ENCODE assay signal across 29 mouse cellular contexts in the genomic region with DNA sequence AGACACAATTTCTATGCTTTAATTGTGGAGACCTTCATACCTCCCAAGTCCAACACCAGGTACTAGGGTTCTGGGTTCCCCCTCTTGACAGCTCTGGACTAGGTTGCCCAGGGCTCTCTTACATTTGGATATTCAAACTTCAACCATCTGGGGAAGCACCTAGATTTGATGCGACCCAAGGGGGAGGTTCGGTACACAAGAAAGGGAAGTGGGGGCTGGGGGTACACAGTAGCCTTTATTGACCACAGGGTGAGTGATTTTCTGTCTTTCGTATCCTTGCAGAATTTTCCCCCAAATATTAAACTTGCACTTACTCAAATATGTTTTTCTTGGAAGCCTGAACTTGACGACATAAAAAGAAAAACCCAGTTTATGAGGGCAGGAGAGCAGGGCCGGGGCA. TPM values are rescaled to one million over a fixed set of nuclear protein-coding genes. Genes with fewer than 3 reads are reported as not detected.
DNase-seq lines count a peak whose midpoint lies in the region; ATAC-seq and TF ChIP-seq lines count a peak whose summit lies in the region.
"Had no signal": no experiment of that assay in that cellular context is flagged by ENCODE, and none has a peak within 500 bp of the region (broad histone marks: within the 10 kb centered on the region; RNA-seq: fewer than 3 reads in every experiment).

No protein-coding gene starts in this region.

- TF ChIP-seq RAD21 in CH12.LX (IDR thresholded peaks at IDR 0.05; ENCODE audit: low read depth, low read length) = no peak

- peak; percentile 16 for DNase-seq in CH12.LX (ENCODE audit: extremely low read depth)
- DNase-seq in embryo, embryonic 11 days = peak; percentile 28
- no peak for DNase-seq in gastrocnemius, adult 8-10 months (ENCODE audit: low spot score in 2 of 2)
- DNase-seq in gastrocnemius, postnatal 25 days = no peak
- DNase-seq: adrenal gland, adult 2 months; adrenal gland, postnatal 36 days; B cell, adult 2 months; cerebellum, adult 18-20 months; kidney, adult 8-10 months; kidney, postnatal 4 days; layer of hippocampus, postnatal 36 days; left cerebral cortex, postnatal 4 days; lung, embryonic 14.5 days; lung, postnatal 14 days; thymus, postnatal 4 days had no signal

- TF ChIP-seq EP300 in CH12.LX (IDR thresholded peaks at IDR 0.05; ENCODE audit: low read length) = no peak

- H3K4me2 ChIP-seq in CH12.LX (ENCODE audit: insufficient read depth, low read depth, poor library complexity, severe bottlenecking) = no peak overlapping the region
- peak overlapping the region; percentile 75 for H3K4me2 ChIP-seq in embryonic facial prominence, embryonic 13.5 days
- peak overlapping the region; percentile 55 for H3K4me2 ChIP-seq in limb, embryonic 12.5 days
- H3K4me2 ChIP-seq in liver, embryonic 12.5 days = no peak overlapping the region
- H3K4me2 ChIP-seq: heart, embryonic 15.5 days; hindbrain, embryonic 12.5 days; lung, embryonic 14.5 days; neural tube, embryonic 12.5 days had no signal

- no peaks in the 10 kb centered on the region for H3K79me2 ChIP-seq in CH12.LX (replicated peaks; ENCODE audit: control insufficient read depth, extremely low read depth, insufficient read depth, poor library complexity, severe bottlenecking)

- no peak for ATAC-seq in embryonic facial prominence, embryonic 13.5 days (ENCODE audit: insufficient number of reproducible peaks, insufficient read depth, low FRiP score, low TSS enrichment, low read depth)
- ATAC-seq in limb, embryonic 12.5 days (ENCODE audit: insufficient number of reproducible peaks, insufficient read depth, low FRiP score, low TSS enrichment, low read depth) = no peak
- no peak for ATAC-seq in liver, embryonic 12.5 days
- ATAC-seq: activated CD4-positive, CD25-positive, alpha-beta regulatory T cell, adult 4 months; forebrain, embryonic 14.5 days; intestine, embryonic 16.5 days had no signal

- H3K27ac ChIP-seq in CH12.LX (ENCODE audit: insufficient read depth, low read depth) = no peak overlapping the region
- H3K27ac ChIP-seq in embryonic facial prominence, embryonic 13.5 days = peak overlapping the region; percentile 94
- H3K27ac ChIP-seq in limb, embryonic 12.5 days = peak overlapping the region; percentile 65
- no peak overlapping the region for H3K27ac ChIP-seq in liver, embryonic 12.5 days
- H3K27ac ChIP-seq: heart, embryonic 10.5 days; heart, embryonic 15.5 days; hindbrain, embryonic 12.5 days; kidney, postnatal 0 days; liver, embryonic 14.5 days; neural tube, embryonic 12.5 days had no signal

- WGBS in embryonic facial prominence, embryonic 13.5 days = 19% methylated on average over 5 of the region's 5 CpGs
- WGBS in limb, embryonic 12.5 days = 13% methylated on average over 5 of the region's 5 CpGs
- WGBS in liver, embryonic 12.5 days (ENCODE audit: insufficient replicate concordance) = 25% methylated on average over 5 of the region's 5 CpGs

- no peak overlapping the region for H3K4me3 ChIP-seq in CH12.LX (replicated peaks in 1 of 3; ENCODE audit: low read depth in 2 of 3, low read length in 2 of 3, poor library complexity in 1 of 3)
- H3K4me3 ChIP-seq in embryonic facial prominence, embryonic 13.5 days = peak overlapping the region; percentile 92
- H3K4me3 ChIP-seq in limb, embryonic 12.5 days (replicated peaks) = peak overlapping the region; percentile 33
- H3K4me3 ChIP-seq in liver, embryonic 12.5 days = no peak overlapping the region
- H3K4me3 ChIP-seq: heart, embryonic 10.5 days; heart, embryonic 15.5 days; hindbrain, embryonic 12.5 days; myocyte; neural tube, embryonic 12.5 days had no signal

- no peaks in the 10 kb centered on the region for H3K36me3 ChIP-seq in CH12.LX (replicated peaks in 1 of 2; ENCODE audit: control insufficient read depth in 1 of 2, insufficient read depth in 1 of 2, low read length in 1 of 2)
- peaks cover 26% of the 10 kb centered on the region for H3K36me3 ChIP-seq in embryonic facial prominence, embryonic 13.5 days
- H3K36me3 ChIP-seq in limb, embryonic 12.5 days = no peaks in the 10 kb centered on the region
- no peaks in the 10 kb centered on the region for H3K36me3 ChIP-seq in liver, embryonic 12.5 days
- H3K36me3 ChIP-seq: heart, embryonic 10.5 days; heart, embryonic 15.5 days; hindbrain, embryonic 12.5 days; neural tube, embryonic 12.5 days had no signal

- H3K9ac ChIP-seq in CH12.LX (ENCODE audit: insufficient read depth, low read depth) = no peak overlapping the region
- peak overlapping the region; percentile 80 for H3K9ac ChIP-seq in embryonic facial prominence, embryonic 13.5 days
- H3K9ac ChIP-seq in limb, embryonic 12.5 days (replicated peaks) = peak overlapping the region; percentile 42; the same call in 1 of the 2 replicates
- no peak overlapping the region for H3K9ac ChIP-seq in liver, embryonic 12.5 days
- H3K9ac ChIP-seq: heart, embryonic 15.5 days; hindbrain, embryonic 12.5 days; liver, embryonic 14.5 days; lung, embryonic 14.5 days; neural tube, embryonic 12.5 days had no signal

- in situ Hi-C loops in CH12.LX (cut with MboI; ENCODE audit: low pct_ligation_motif_present, low pct_unique_long_range_greater_than_20kb, low sequenced_read_pairs) = no loop called here

- TF ChIP-seq POLR2A in CH12.LX (IDR thresholded peaks at IDR 0.05; ENCODE audit: low read depth, low read length) = no peak

- H3K9me3 ChIP-seq in CH12.LX (replicated peaks; ENCODE audit: low read length) = peaks cover 60% of the 10 kb centered on the region
- no peaks in the 10 kb centered on the region for H3K9me3 ChIP-seq in embryonic facial prominence, embryonic 13.5 days
- no peaks in the 10 kb centered on the region for H3K9me3 ChIP-seq in limb, embryonic 12.5 days
- H3K9me3 ChIP-seq in liver, embryonic 12.5 days (replicated peaks) = no peaks in the 10 kb centered on the region
- H3K9me3 ChIP-seq: heart, embryonic 10.5 days; heart, embryonic 15.5 days; hindbrain, embryonic 12.5 days; neural tube, embryonic 12.5 days had no signal

- no peak for TF ChIP-seq CTCF in CH12.LX (conservative IDR thresholded peaks at IDR 0.05 in 1 of 2, IDR thresholded peaks at IDR 0.05 in 1 of 2; ENCODE audit: low read depth in 2 of 2, low read length in 2 of 2)

- dilution Hi-C loops in CH12.LX (cut with MboI; ENCODE audit: extremely low pct_ligation_motif_present, extremely low pct_unique_long_range_greater_than_20kb, low sequenced_read_pairs) = no loop called here

- peaks cover 0 to 11% of the 10 kb centered on the region in 2 experiments; a peak in 2 of 4 replicates for H3K4me1 ChIP-seq in CH12.LX (ENCODE audit: control insufficient read depth in 1 of 2, insufficient read depth in 2 of 2)
- peaks cover 55% of the 10 kb centered on the region for H3K4me1 ChIP-seq in embryonic facial prominence, embryonic 13.5 days
- H3K4me1 ChIP-seq in limb, embryonic 12.5 days (replicated peaks) = peaks cover 58% of the 10 kb centered on the region
- H3K4me1 ChIP-seq in liver, embryonic 12.5 days = peaks cover 9% of the 10 kb centered on the region

- H3K27me3 ChIP-seq in CH12.LX (replicated peaks) = peaks cover 3% of the 10 kb centered on the region
- peaks cover 63% of the 10 kb centered on the region for H3K27me3 ChIP-seq in embryonic facial prominence, embryonic 13.5 days
- peaks cover 92% of the 10 kb centered on the region for H3K27me3 ChIP-seq in limb, embryonic 12.5 days
- H3K27me3 ChIP-seq in liver, embryonic 12.5 days (replicated peaks) = peaks cover 98% of the 10 kb centered on the region

TF ChIP-seq in CH12.LX, 34 proteins besides CTCF, POLR2A, EP300 and RAD21:
- no peak for TF ChIP-seq GABPA (IDR thresholded peaks at IDR 0.05; ENCODE audit: insufficient replicate concordance, low read depth, low read length)
- TF ChIP-seq ZNF384 (IDR thresholded peaks at IDR 0.05; ENCODE audit: low read depth, low read length) = no peak
- TF ChIP-seq BHLHE40 (IDR thresholded peaks at IDR 0.05; ENCODE audit: low read depth, low read length) = no peak
- TF ChIP-seq KAT2A (IDR thresholded peaks at IDR 0.05; ENCODE audit: insufficient replicate concordance, low read length) = no peak
- TF ChIP-seq ZC3H11A (IDR thresholded peaks at IDR 0.05; ENCODE audit: low read depth, low read length) = no peak
- no peak for TF ChIP-seq TCF12 (IDR thresholded peaks at IDR 0.05; ENCODE audit: low read depth, low read length)
- no peak for TF ChIP-seq SMC3 (IDR thresholded peaks at IDR 0.05; ENCODE audit: low read depth, low read length)
- TF ChIP-seq POLR2AphosphoS2 (IDR thresholded peaks at IDR 0.05; ENCODE audit: low read depth, low read length) = no peak
- no peak for TF ChIP-seq MXI1 (IDR thresholded peaks at IDR 0.05; ENCODE audit: low read depth, low read length)
TF ChIP-seq in CH12.LX: peak in this region for 0.

RNA-seq across cellular contexts. Expression of a gene that starts 4.8 kb away (rescaled TPM):
- total RNA-seq in CH12.LX (2012; rRNA removed) (not detected in 2 replicates), CH12.LX (2014; rRNA removed) (not detected in 2 replicates)
- polyA plus RNA-seq in CH12.LX (2012; ENCODE audit: insufficient read length, low read depth) = not detected in 2 replicates
- polyA plus RNA-seq in embryonic facial prominence, embryonic 13.5 days (2015; fragmentation: Nextera tagmentation; extraction: Ambion mirVana) = 519 and 586 TPM in 2 replicates
- polyA plus RNA-seq in limb, embryonic 12.5 days (2016; fragmentation: Nextera tagmentation; extraction: Ambion mirVana) = 462 and 487 TPM in 2 replicates
- total RNA-seq in gastrocnemius, adult 8-10 months (2022) = 1 to 10 TPM; 1.2 to 1.7 (median 1.4) TPM
- polyA plus RNA-seq in liver, embryonic 12.5 days (2016; fragmentation: Nextera tagmentation; extraction: Ambion mirVana) = 0.51 and 0.63 TPM in 2 replicates
- total RNA-seq in gastrocnemius, postnatal 25 days (2021) = 1 to 10 TPM; 2.7 TPM
- polyA plus RNA-seq: testis, adult 2 months had no signal

Comparison
In these comparisons a context has a peak if more than half of its experiments do, and no peak if none do; other contexts are left out.
1. DNase-seq: peak in CH12.LX (single experiment) and embryo, embryonic 11 days (single experiment); none in gastrocnemius, adult 8-10 months (0 of 2) and gastrocnemius, postnatal 25 days (single experiment).
2. H3K27ac ChIP-seq: peak in embryonic facial prominence, embryonic 13.5 days (single experiment) and limb, embryonic 12.5 days (single experiment); none in CH12.LX (single experiment) and liver, embryonic 12.5 days (single experiment).
3. H3K4me2 ChIP-seq: peak in embryonic facial prominence, embryonic 13.5 days (single experiment) and limb, embryonic 12.5 days (single experiment); none in CH12.LX (single experiment) and liver, embryonic 12.5 days (single experiment).
4. H3K4me3 ChIP-seq: peak in embryonic facial prominence, embryonic 13.5 days (single experiment) and limb, embryonic 12.5 days (single experiment); none in CH12.LX (0 of 3) and liver, embryonic 12.5 days (single experiment).
5. H3K9ac ChIP-seq: peak in embryonic facial prominence, embryonic 13.5 days (single experiment) and limb, embryonic 12.5 days (single experiment); none in CH12.LX (single experiment) and liver, embryonic 12.5 days (single experiment).
6. RNA of a gene that starts 4.8 kb away (polyA plus RNA-seq): 519 to 586 TPM in embryonic facial prominence, embryonic 13.5 days and 462 to 487 TPM in limb, embryonic 12.5 days; 0.51 to 0.63 TPM in liver, embryonic 12.5 days and not detected in CH12.LX; every median in the first group is over 100 times any median in the second.